Mouse (Mus musculus): ENCODE results near the gene Rreb1. TPM values are rescaled to one million over a fixed set of nuclear protein-coding genes. Genes with fewer than 3 reads are reported as not detected.

Rreb1 gene
- polyA plus RNA-seq, 1 experiment from 2014 or later, result 2.8 TPM

- Histone ChIP-seq H3K9ac (no peak overlapping the region), H3K4me3 (no peak overlapping the region), H3K27ac (replicated peaks) (no peak overlapping the region), H3K4me2 (no peak overlapping the region), H3K4me1 (replicated peaks) (peaks cover 47% of the 10 kb centered on the region), H3K9me3 (no peaks in the 10 kb centered on the region), H3K27me3 (peaks cover 29% of the 10 kb centered on the region), H3K36me3 (no peaks in the 10 kb centered on the region)
- 40% methylated on average over 4 of the region's 4 CpGs for WGBS
- ATAC-seq (ENCODE audit: low FRiP score, low read depth), result no peak
Observed at GRCm38 (mm10) chr13:37824331-37824920, 46.2 kb downstream of the Rreb1 start.

GRCm38 (mm10) chr13:37824956-37825645, 46.9 kb downstream of the Rreb1 start:
- Histone ChIP-seq H3K9ac (peak overlapping the region; percentile 50; the same call in 1 of the 2 replicates), H3K4me2 (peak overlapping the region; percentile 99), H3K4me1 (replicated peaks) (peaks cover 47% of the 10 kb centered on the region), H3K27me3 (peaks cover 29% of the 10 kb centered on the region), H3K27ac (replicated peaks) (no peak overlapping the region), H3K36me3 (no peaks in the 10 kb centered on the region), H3K9me3 (no peaks in the 10 kb centered on the region), H3K4me3 (peak overlapping the region; percentile 58)
- peak; percentile 16; the same call in 1 of the 2 replicates for ATAC-seq (ENCODE audit: low FRiP score, low read depth)
- WGBS, result 4% methylated on average over 27 of the region's 27 CpGs

GRCm38 (mm10) chr13:37825646-37826280, 47.6 kb downstream of the Rreb1 start:
- Histone ChIP-seq H3K36me3 (no peaks in the 10 kb centered on the region), H3K9me3 (no peaks in the 10 kb centered on the region), H3K27me3 (peaks cover 30% of the 10 kb centered on the region), H3K4me3 (peak overlapping the region; percentile 58), H3K4me1 (replicated peaks) (peaks cover 47% of the 10 kb centered on the region), H3K27ac (replicated peaks) (peak overlapping the region; percentile 68), H3K9ac (peak overlapping the region; percentile 50), H3K4me2 (peak overlapping the region; percentile 99)
- peak; percentile 71 for ATAC-seq (ENCODE audit: low FRiP score, low read depth)
- WGBS, result under 1% methylated on average over 38 of the region's 43 CpGs

GRCm38 (mm10) chr13:37826281-37826993, 48.2 kb downstream of the Rreb1 start:
- Histone ChIP-seq H3K4me2 (peak overlapping the region; percentile 99), H3K4me1 (replicated peaks) (peaks cover 44% of the 10 kb centered on the region), H3K27ac (replicated peaks) (peak overlapping the region; percentile 68), H3K9me3 (no peaks in the 10 kb centered on the region), H3K36me3 (no peaks in the 10 kb centered on the region), H3K4me3 (peak overlapping the region; percentile 58), H3K27me3 (peaks cover 34% of the 10 kb centered on the region), H3K9ac (peak overlapping the region; percentile 50)
- WGBS, result 0% methylated on average over 58 of the region's 65 CpGs
- peak; percentile 50 for ATAC-seq (ENCODE audit: low FRiP score, low read depth)

- Histone ChIP-seq H3K27ac (replicated peaks) (peak overlapping the region; percentile 68), H3K9me3 (no peaks in the 10 kb centered on the region), H3K4me2 (peak overlapping the region; percentile 99), H3K27me3 (peaks cover 34% of the 10 kb centered on the region), H3K36me3 (no peaks in the 10 kb centered on the region), H3K4me1 (replicated peaks) (peaks cover 42% of the 10 kb centered on the region), H3K9ac (peak overlapping the region; percentile 50), H3K4me3 (peak overlapping the region; percentile 58)
- WGBS, result under 1% methylated on average over 32 of the region's 36 CpGs
- ATAC-seq (ENCODE audit: low FRiP score, low read depth), result peak; percentile 17
Observed at GRCm38 (mm10) chr13:37826994-37827262, 48.7 kb downstream of the Rreb1 start.

GRCm38 (mm10) chr13:37827263-37827995, 49.2 kb downstream of the Rreb1 start:
- WGBS, result under 1% methylated on average over 62 of the region's 69 CpGs
- peak; percentile 69 for ATAC-seq (ENCODE audit: low FRiP score, low read depth)
- Histone ChIP-seq H3K27me3 (peaks cover 34% of the 10 kb centered on the region), H3K27ac (replicated peaks) (peak overlapping the region; percentile 68), H3K4me3 (peak overlapping the region; percentile 58), H3K9me3 (no peaks in the 10 kb centered on the region), H3K4me1 (replicated peaks) (peaks cover 42% of the 10 kb centered on the region), H3K9ac (peak overlapping the region; percentile 50), H3K36me3 (no peaks in the 10 kb centered on the region), H3K4me2 (peak overlapping the region; percentile 99)

- Histone ChIP-seq H3K4me3 (peak overlapping the region; percentile 58), H3K9ac (no peak overlapping the region), H3K9me3 (no peaks in the 10 kb centered on the region), H3K4me1 (replicated peaks) (peaks cover 42% of the 10 kb centered on the region), H3K27me3 (peaks cover 34% of the 10 kb centered on the region), H3K4me2 (peak overlapping the region; percentile 99), H3K36me3 (no peaks in the 10 kb centered on the region), H3K27ac (replicated peaks) (no peak overlapping the region)
- ATAC-seq (ENCODE audit: low FRiP score, low read depth), result no peak
- WGBS, result 7% methylated on average over 13 of the region's 13 CpGs
Observed at GRCm38 (mm10) chr13:37827996-37828579, 49.9 kb downstream of the Rreb1 start.

- peaks cover 31% of the 10 kb centered on the region for H3K27me3 ChIP-seq
- H3K27ac ChIP-seq (replicated peaks), result no peak overlapping the region
- no peak overlapping the region for H3K4me3 ChIP-seq
- H3K9me3 ChIP-seq, result no peaks in the 10 kb centered on the region
- WGBS, result 11% methylated on average over 6 of the region's 6 CpGs
- no peak for ATAC-seq (ENCODE audit: low FRiP score, low read depth)
- no peak overlapping the region for H3K9ac ChIP-seq
- H3K4me1 ChIP-seq (replicated peaks), result peaks cover 42% of the 10 kb centered on the region
- no peak overlapping the region for H3K4me2 ChIP-seq
- H3K36me3 ChIP-seq, result no peaks in the 10 kb centered on the region
Observed at GRCm38 (mm10) chr13:37828928-37829327, 50.7 kb downstream of the Rreb1 start.

- WGBS, result 63% methylated on average over 2 of the region's 2 CpGs
- peaks cover 38% of the 10 kb centered on the region for H3K4me1 ChIP-seq (replicated peaks)
- no peaks in the 10 kb centered on the region for H3K36me3 ChIP-seq
- H3K4me3 ChIP-seq, result no peak overlapping the region
- ATAC-seq (ENCODE audit: low FRiP score, low read depth), result no peak
- H3K9ac ChIP-seq, result no peak overlapping the region
- H3K9me3 ChIP-seq, result no peaks in the 10 kb centered on the region
- no peak overlapping the region for H3K27ac ChIP-seq (replicated peaks)
- H3K4me2 ChIP-seq, result no peak overlapping the region
- H3K27me3 ChIP-seq, result peaks cover 25% of the 10 kb centered on the region
Observed at GRCm38 (mm10) chr13:37830256-37830655, 52.1 kb downstream of the Rreb1 start.

- no peak overlapping the region for H3K9ac ChIP-seq
- peaks cover 22% of the 10 kb centered on the region for H3K27me3 ChIP-seq
- no peak overlapping the region for H3K4me3 ChIP-seq
- H3K27ac ChIP-seq (replicated peaks), result no peak overlapping the region
- 16% methylated on average over 4 of the region's 4 CpGs for WGBS
- no peak overlapping the region for H3K4me2 ChIP-seq
- peaks cover 31% of the 10 kb centered on the region for H3K4me1 ChIP-seq (replicated peaks)
- no peaks in the 10 kb centered on the region for H3K36me3 ChIP-seq
- ATAC-seq (ENCODE audit: low FRiP score, low read depth), result no peak
- H3K9me3 ChIP-seq, result no peaks in the 10 kb centered on the region
Observed at GRCm38 (mm10) chr13:37830874-37831311, 52.7 kb downstream of the Rreb1 start.

- whole genome bisulfite sequencing, result 45% methylated on average over 5 of the region's 5 CpGs
- Histone ChIP-seq H3K9ac (no peak overlapping the region), H3K4me2 (no peak overlapping the region), H3K27ac (replicated peaks) (no peak overlapping the region), H3K4me3 (no peak overlapping the region), H3K27me3 (peaks cover 16% of the 10 kb centered on the region), H3K9me3 (no peaks in the 10 kb centered on the region), H3K36me3 (no peaks in the 10 kb centered on the region), H3K4me1 (replicated peaks) (peaks cover 15% of the 10 kb centered on the region)
- ATAC-seq (ENCODE audit: low FRiP score, low read depth), result no peak
Observed at GRCm38 (mm10) chr13:37832481-37832880, 54.3 kb downstream of the Rreb1 start.
